Mouse (Mus musculus): ENCODE results near the gene Pdlim4. TPM values are rescaled to one million over a fixed set of nuclear protein-coding genes. Genes with fewer than 3 reads are reported as not detected.
"Not testable (repeated sequence)": the region's sequence is repeated elsewhere in the genome, so short reads cannot be mapped to it uniquely, and the experiment has no call there.

Gene Pdlim4
- polyA plus RNA-seq, 1 experiment, result 23.6 TPM

DNA sequence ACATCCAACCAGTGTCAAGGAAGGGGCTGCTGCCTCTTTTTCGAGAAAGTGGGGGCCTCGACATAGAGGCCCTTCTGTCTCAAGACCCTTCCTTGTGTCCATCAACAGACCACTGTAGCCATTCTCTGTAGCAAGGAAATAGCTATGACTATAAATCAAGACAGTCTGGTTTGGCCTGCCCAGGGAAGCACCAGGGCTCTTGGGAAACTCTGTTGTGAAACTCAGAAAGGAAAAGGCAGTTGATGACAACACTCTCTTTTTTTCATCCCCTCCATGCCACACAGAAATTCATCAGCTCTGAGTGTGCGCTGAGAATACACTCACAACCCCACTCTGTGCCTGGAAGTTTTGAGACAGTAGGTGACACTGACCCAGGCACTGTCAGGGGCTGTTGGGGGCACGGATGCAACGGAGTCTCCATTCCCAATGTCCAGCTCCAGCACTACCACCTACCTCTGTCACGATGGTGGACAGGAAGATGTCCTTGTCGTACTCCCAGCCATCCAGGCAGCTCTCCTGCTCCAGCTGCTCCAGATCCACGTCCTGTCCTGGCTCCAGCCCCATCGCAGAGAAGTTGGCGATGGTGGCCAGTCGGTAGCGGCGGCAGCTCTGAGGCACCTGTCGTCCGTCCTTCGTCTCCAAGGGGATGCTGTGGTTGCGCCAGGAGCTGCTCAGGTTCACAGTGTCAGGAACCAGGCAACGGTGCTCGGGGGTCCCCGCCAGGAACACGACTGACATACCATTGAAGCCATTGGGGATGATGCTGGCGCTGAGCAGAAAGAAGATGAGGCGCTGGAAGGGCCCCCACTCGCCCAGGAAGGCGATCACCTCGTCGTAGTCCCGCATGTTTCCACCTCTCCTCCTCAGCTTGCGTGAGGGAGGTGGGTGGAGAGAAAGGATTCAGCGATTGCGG, 41.4 kb downstream of the Pdlim4 start:
- DNase-seq (ENCODE audit: low read depth, low spot score), result no peak
- WGBS, result 31% methylated on average over 31 of the region's 31 CpGs

DNA sequence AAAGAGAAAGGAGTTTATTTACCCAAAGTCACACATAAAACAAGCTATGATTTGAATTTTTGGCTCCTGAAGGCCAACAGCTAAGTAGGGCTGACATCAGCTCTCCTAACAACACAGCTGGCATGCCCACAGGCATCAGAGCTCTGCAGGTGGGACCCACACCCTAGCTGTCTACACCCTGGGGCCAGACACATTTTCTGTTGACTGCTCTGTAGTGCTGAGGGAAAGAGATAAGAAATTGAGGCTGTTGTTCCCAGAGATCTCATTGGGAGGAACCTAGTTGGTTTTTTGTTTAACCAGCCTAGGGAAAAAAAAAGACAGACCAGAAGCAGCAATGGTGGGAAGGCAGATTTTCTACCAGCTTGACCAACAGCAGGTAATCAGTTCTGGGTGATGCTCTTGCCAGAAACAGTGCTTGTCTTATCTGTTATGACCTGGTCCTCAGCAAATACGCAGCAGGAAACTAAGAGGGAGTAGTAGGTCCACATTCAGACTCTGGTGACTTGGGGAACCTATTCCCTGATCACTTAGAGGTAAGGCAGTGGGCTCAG, 42.2 kb downstream of the Pdlim4 start:
- WGBS, result 71% methylated on average over 1 of the region's 1 CpGs
- no peak for DNase-seq (ENCODE audit: low read depth, low spot score)

GRCm38 (mm10) chr11:54021396-54022093, 47.3 kb downstream of the Pdlim4 start:
- WGBS, result 38% methylated on average over 5 of the region's 5 CpGs
- DNase-seq (ENCODE audit: low read depth, low spot score), result no peak

GRCm38 (mm10) chr11:54018893-54019732, 49.7 kb downstream of the Pdlim4 start:
- 83% methylated on average over 3 of the region's 3 CpGs for WGBS
- no peak for DNase-seq (ENCODE audit: low read depth, low spot score)

DNA sequence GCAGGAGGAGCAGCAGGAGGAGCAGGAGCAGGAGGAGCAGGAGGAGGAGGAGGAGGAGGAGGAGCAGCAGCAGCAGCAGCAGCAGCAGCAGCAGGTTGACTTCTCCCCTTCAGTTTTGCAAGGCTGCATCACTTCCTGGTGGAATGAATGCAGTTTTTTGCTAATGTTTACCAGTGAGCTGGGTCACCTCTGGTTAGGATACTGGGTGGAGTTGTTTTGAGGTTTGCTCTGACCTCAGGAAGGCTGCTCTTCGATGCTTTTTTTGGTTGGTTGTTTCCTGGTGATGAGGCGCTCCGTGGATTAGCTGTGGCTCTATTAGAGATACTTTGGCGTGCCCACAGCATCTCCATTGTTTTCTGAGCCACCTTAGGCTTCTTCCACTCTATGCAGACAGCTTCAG, 51.2 kb downstream of the Pdlim4 start:
- 56% methylated on average over 4 of the region's 4 CpGs for WGBS
- no peak for DNase-seq (ENCODE audit: low read depth, low spot score)

- no peak for DNase-seq (ENCODE audit: low read depth, low spot score)
- 74% methylated on average over 8 of the region's 8 CpGs for WGBS
Measured at GRCm38 (mm10) chr11:54016051-54016450, 52.8 kb downstream of the Pdlim4 start.

DNA sequence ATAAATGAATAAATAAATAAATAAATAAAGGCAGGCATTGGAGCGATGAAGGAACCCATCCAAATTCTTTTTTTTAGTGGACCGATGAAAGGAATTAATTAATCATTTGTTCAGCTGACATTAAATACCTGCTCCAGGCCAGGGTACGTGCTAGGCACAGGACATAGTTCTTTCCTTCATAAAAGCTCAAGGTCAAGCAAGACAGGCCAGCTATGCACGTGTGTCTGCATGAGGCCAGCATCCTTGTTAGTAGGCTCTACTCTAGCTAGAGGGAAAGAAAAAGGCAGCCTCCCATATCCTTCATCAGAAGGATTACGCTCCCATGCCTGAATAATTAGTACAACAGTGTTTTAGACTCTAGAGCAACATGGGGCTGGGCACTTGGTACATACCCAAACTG, 55.9 kb downstream of the Pdlim4 start:
- 90% methylated on average over 5 of the region's 5 CpGs for WGBS
- DNase-seq (ENCODE audit: low read depth, low spot score), result no peak

DNA sequence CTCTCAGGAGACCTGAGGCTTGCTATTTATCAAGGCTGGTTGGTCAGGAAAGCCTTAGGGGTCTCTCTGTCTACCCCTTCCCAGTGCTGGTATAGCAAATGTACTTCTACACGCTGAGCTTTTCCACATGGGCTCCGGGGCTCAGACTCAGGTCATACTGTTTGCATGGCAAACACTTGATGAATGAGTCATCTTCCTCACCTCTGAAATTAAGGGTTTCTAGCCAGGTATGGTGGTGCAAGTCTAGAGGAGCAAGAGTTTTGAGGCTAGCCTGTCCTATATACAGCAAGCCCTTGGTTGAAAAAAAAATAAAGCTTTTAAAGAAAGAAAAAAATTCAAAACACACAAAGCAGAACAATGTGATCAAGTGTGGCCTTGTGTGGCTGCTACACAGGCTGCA, 57.6 kb downstream of the Pdlim4 start:
- no peak for DNase-seq (ENCODE audit: low read depth, low spot score)
- WGBS, result 38% methylated on average over 2 of the region's 2 CpGs

- WGBS, result 71% methylated on average over 10 of the region's 10 CpGs
- DNase-seq (ENCODE audit: low read depth, low spot score), result no peak
Measured at GRCm38 (mm10) chr11:54008416-54008920, 60.3 kb downstream of the Pdlim4 start.

DNA sequence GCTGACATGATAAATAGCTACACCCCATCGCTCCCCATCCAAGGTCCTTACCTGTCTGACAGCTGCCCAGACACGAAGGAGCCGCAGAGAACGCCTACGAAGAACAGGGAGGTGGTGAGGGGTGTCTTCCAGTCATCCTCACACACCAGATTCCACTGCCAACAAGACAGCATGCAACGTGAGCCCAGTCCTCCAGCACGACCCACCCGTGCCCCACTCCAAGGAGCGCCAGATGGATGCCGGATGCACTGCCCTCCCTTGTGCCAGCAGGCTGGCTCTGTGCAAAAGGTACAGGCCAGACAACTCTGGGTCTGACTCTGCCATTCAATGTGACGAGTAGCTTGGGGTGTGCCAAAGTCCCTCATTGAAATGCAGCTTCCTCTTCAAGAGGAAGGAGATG, 61.1 kb downstream of the Pdlim4 start:
- 89% methylated on average over 11 of the region's 11 CpGs for WGBS
- DNase-seq (ENCODE audit: low read depth, low spot score), result no peak

GRCm38 (mm10) chr11:54006901-54007300, 61.9 kb downstream of the Pdlim4 start:
- no peak for DNase-seq (ENCODE audit: low read depth, low spot score)
- WGBS, result 71% methylated on average over 4 of the region's 4 CpGs

GRCm38 (mm10) chr11:54006362-54006761, 62.5 kb downstream of the Pdlim4 start:
- WGBS, result 85% methylated on average over 5 of the region's 5 CpGs

More at GRCm38 (mm10) chr11:54006362-54006761, 62.5 kb downstream of the Pdlim4 start:
- DNase-seq (ENCODE audit: low read depth, low spot score), result not testable (repeated sequence)

Other genes starting within 250 kb of the Pdlim4 start
- 15.6 and 19.5 TPM in 2 replicates for gene Gm12216, start 209.8 kb downstream of the Pdlim4 start, polyA plus RNA-seq (2012; rRNA removed)
- 29.0 and 47.8 TPM in 2 replicates for gene Slc22a5, start 177.4 kb downstream of the Pdlim4 start, polyA plus RNA-seq (2012; rRNA removed)
- gene Slc22a21, start 88.7 kb downstream of the Pdlim4 start, polyA plus RNA-seq (2012; rRNA removed), result 11.8 and 14.2 TPM in 2 replicates
- gene Slc22a4, start 40.9 kb downstream of the Pdlim4 start, polyA plus RNA-seq (2012; rRNA removed), result 8.6 and 20.6 TPM in 2 replicates
- 3.3 and 3.8 TPM in 2 replicates for gene P4ha2, start 31.1 kb upstream of the Pdlim4 start, polyA plus RNA-seq (2012; rRNA removed)
- gene Csf2, start 180.7 kb upstream of the Pdlim4 start, polyA plus RNA-seq (2012; rRNA removed), result 0.15 and 0.21 TPM in 2 replicates
- gene Il3, start 198.3 kb upstream of the Pdlim4 start, polyA plus RNA-seq (2012; rRNA removed), result not detected in 2 replicates
- 0.53 and 2.0 TPM in 2 replicates for gene Acsl6, start 234.8 kb upstream of the Pdlim4 start, polyA plus RNA-seq (2012; rRNA removed)